Mouse (Mus musculus) liver, adult 2 months (tissue): ENCODE data around the gene Nat9.

Experiments used
- CTCF ChIP-seq: fragments of 200-500 bp; IDR thresholded peaks from 2 replicates; pipeline ENCODE4 v1.5.1; 2011; ENCODE audit warnings: low read depth, low read length, control low read depth
- POLR2A ChIP-seq: fragments of 200-500 bp; IDR thresholded peaks from 2 replicates; pipeline ENCODE4 v1.6.1; 2011; ENCODE audit warnings: low read length, control low read depth; ENCODE audit not compliant: insufficient read depth; ENCODE audit errors: extremely low read depth

- TF ChIP-seq CTCF (no peak), POLR2A (no peak)
These were observed 31.6 kb upstream of the Nat9 start for GRCm38 (mm10) chr11:115219263-115219662.
